15 mouse cellular contexts compared by ENCODE assay signal in genomic region chr7:143158690-143159425, GRCm38 (mm10). TPM values are rescaled to one million over a fixed set of nuclear protein-coding genes. Genes with fewer than 3 reads are reported as not detected.
DNase-seq lines count a peak whose midpoint lies in the region; ATAC-seq and TF ChIP-seq lines count a peak whose summit lies in the region.
"Had no signal": no experiment of that assay in that cellular context is flagged by ENCODE, and none has a peak within 500 bp of the region (broad histone marks: within the 10 kb centered on the region; RNA-seq: fewer than 3 reads in every experiment).

No protein-coding gene starts in this region.

- H3K4me1 ChIP-seq in heart, embryonic 13.5 days = peaks cover 42% of the 10 kb centered on the region
- peaks cover 17% of the 10 kb centered on the region for H3K4me1 ChIP-seq in midbrain, embryonic 11.5 days (ENCODE audit: control insufficient read depth, insufficient read depth, low read length)
- H3K4me1 ChIP-seq in midbrain, embryonic 15.5 days = peaks cover 18% of the 10 kb centered on the region
- H3K4me1 ChIP-seq in embryonic facial prominence, embryonic 11.5 days (ENCODE audit: control insufficient read depth, insufficient read depth, low read length) = peaks cover 9% of the 10 kb centered on the region; the same call in 1 of the 2 replicates
- peaks cover 35% of the 10 kb centered on the region for H3K4me1 ChIP-seq in limb, embryonic 14.5 days (ENCODE audit: control insufficient read depth, insufficient read depth, low read length)

- H3K36me3 ChIP-seq in heart, embryonic 13.5 days = no peaks in the 10 kb centered on the region
- H3K36me3 ChIP-seq in midbrain, embryonic 11.5 days (ENCODE audit: control insufficient read depth, insufficient read depth, low read length) = no peaks in the 10 kb centered on the region
- no peaks in the 10 kb centered on the region for H3K36me3 ChIP-seq in midbrain, embryonic 15.5 days (replicated peaks)
- no peaks in the 10 kb centered on the region for H3K36me3 ChIP-seq in embryonic facial prominence, embryonic 11.5 days (replicated peaks; ENCODE audit: control insufficient read depth, insufficient read depth, low read depth, low read length)
- no peaks in the 10 kb centered on the region for H3K36me3 ChIP-seq in limb, embryonic 14.5 days (ENCODE audit: control insufficient read depth, insufficient read depth, low read length)

- no peak overlapping the region for H3K27ac ChIP-seq in heart, embryonic 13.5 days (replicated peaks)
- no peak overlapping the region for H3K27ac ChIP-seq in midbrain, embryonic 11.5 days (ENCODE audit: low read depth, low read length)
- no peak overlapping the region for H3K27ac ChIP-seq in midbrain, embryonic 15.5 days
- H3K27ac ChIP-seq in embryonic facial prominence, embryonic 11.5 days (replicated peaks; ENCODE audit: low read depth, low read length) = no peak overlapping the region
- H3K27ac ChIP-seq in limb, embryonic 14.5 days (replicated peaks; ENCODE audit: low read depth, low read length) = 0 out of 2 replicates have a peak overlapping the region, but pooled peaks have one; percentile 8
- H3K27ac ChIP-seq: heart, adult 2 months; liver, embryonic 14.5 days had no signal

- H3K4me2 ChIP-seq in heart, embryonic 13.5 days = no peak overlapping the region
- no peak overlapping the region for H3K4me2 ChIP-seq in midbrain, embryonic 11.5 days
- H3K4me2 ChIP-seq in midbrain, embryonic 15.5 days = no peak overlapping the region
- no peak overlapping the region for H3K4me2 ChIP-seq in embryonic facial prominence, embryonic 11.5 days (ENCODE audit: low read depth, low read length)
- H3K4me2 ChIP-seq in limb, embryonic 14.5 days (replicated peaks; ENCODE audit: low read depth, low read length, severe bottlenecking) = no peak overlapping the region

- H3K27me3 ChIP-seq in heart, embryonic 13.5 days (replicated peaks) = no peaks in the 10 kb centered on the region
- H3K27me3 ChIP-seq in midbrain, embryonic 11.5 days (ENCODE audit: control insufficient read depth, insufficient read depth, low read length) = no peaks in the 10 kb centered on the region; the same call in 1 of the 2 replicates
- no peaks in the 10 kb centered on the region for H3K27me3 ChIP-seq in midbrain, embryonic 15.5 days (replicated peaks)
- no peaks in the 10 kb centered on the region for H3K27me3 ChIP-seq in embryonic facial prominence, embryonic 11.5 days (ENCODE audit: control insufficient read depth, insufficient read depth, low read length)
- no peaks in the 10 kb centered on the region for H3K27me3 ChIP-seq in limb, embryonic 14.5 days (ENCODE audit: control insufficient read depth, insufficient read depth, low read length)

- TF ChIP-seq POLR2A in limb, embryonic 14.5 days (IDR thresholded peaks at IDR 0.05; ENCODE audit: borderline replicate concordance, extremely low read depth, insufficient read depth, insufficient read length) = no peak

- WGBS in heart, embryonic 13.5 days = 79% methylated on average over 14 of the region's 14 CpGs
- WGBS in midbrain, embryonic 11.5 days = 78% methylated on average over 14 of the region's 14 CpGs
- WGBS in midbrain, embryonic 15.5 days = 74% methylated on average over 13 of the region's 14 CpGs
- 73% methylated on average over 14 of the region's 14 CpGs for WGBS in embryonic facial prominence, embryonic 11.5 days
- 66% methylated on average over 14 of the region's 14 CpGs for WGBS in limb, embryonic 14.5 days

- peak overlapping the region; percentile 51; the same call in 1 of the 2 replicates for H3K9ac ChIP-seq in heart, embryonic 13.5 days
- no peak overlapping the region for H3K9ac ChIP-seq in midbrain, embryonic 11.5 days (ENCODE audit: low read length)
- no peak overlapping the region for H3K9ac ChIP-seq in midbrain, embryonic 15.5 days
- H3K9ac ChIP-seq in embryonic facial prominence, embryonic 11.5 days (replicated peaks; ENCODE audit: low read length) = no peak overlapping the region
- H3K9ac ChIP-seq in limb, embryonic 14.5 days (ENCODE audit: low read depth, low read length, severe bottlenecking) = no peak overlapping the region
- H3K9ac ChIP-seq: liver, embryonic 14.5 days had no signal

- no peaks in the 10 kb centered on the region for H3K9me3 ChIP-seq in heart, embryonic 13.5 days
- H3K9me3 ChIP-seq in midbrain, embryonic 11.5 days (ENCODE audit: control insufficient read depth, low read length) = no peaks in the 10 kb centered on the region
- no peaks in the 10 kb centered on the region for H3K9me3 ChIP-seq in midbrain, embryonic 15.5 days
- H3K9me3 ChIP-seq in embryonic facial prominence, embryonic 11.5 days (replicated peaks; ENCODE audit: control insufficient read depth, low read length) = no peaks in the 10 kb centered on the region
- no peaks in the 10 kb centered on the region for H3K9me3 ChIP-seq in limb, embryonic 14.5 days (ENCODE audit: control insufficient read depth, low read length)

- no peak for ATAC-seq in heart, embryonic 13.5 days (ENCODE audit: extremely low read depth, insufficient number of reproducible peaks, low FRiP score, low TSS enrichment)
- ATAC-seq in midbrain, embryonic 11.5 days (ENCODE audit: low FRiP score) = peak; percentile 37
- ATAC-seq in midbrain, embryonic 15.5 days (replicated peaks) = no peak
- 0 out of 2 replicates have a peak, but pooled peaks have one; percentile 20 for ATAC-seq in embryonic facial prominence, embryonic 11.5 days (replicated peaks; ENCODE audit: insufficient number of reproducible peaks, low FRiP score, low TSS enrichment, low read depth)
- peak; percentile 27; the same call in 1 of the 2 replicates for ATAC-seq in limb, embryonic 14.5 days (ENCODE audit: low FRiP score, low read depth)

- DNase-seq in heart, postnatal 36 days = no peak
- DNase-seq in midbrain, embryonic 11.5 days (ENCODE audit: low spot score, missing footprints) = peak; percentile 76
- DNase-seq in embryonic facial prominence, embryonic 11.5 days (ENCODE audit: low spot score) = no peak
- DNase-seq in limb, embryonic 14.5 days (ENCODE audit: low spot score) = peak; percentile 36
- DNase-seq in left cerebral cortex, postnatal 14 days (ENCODE audit: low spot score in 2 of 2) = no peak
- DNase-seq: heart, adult 2 months; kidney, adult 9 months; layer of hippocampus, adult 9-11 months; lung, postnatal 4 days; thymus, adult 18-20 months had no signal

- intact Hi-C loops in heart, postnatal 36 days (cut with DNase I) = loop anchor here (10.0 kb wide), 1 partner anchor 596 kb away; the partner anchor contains the start of gene Osbpl5
- intact Hi-C loops in left cerebral cortex, postnatal 14 days (cut with DNase I) = loop anchor here (10.0 kb wide), 2 partner anchors 136 to 586 kb away; no protein-coding TSS in a partner anchor

- H3K4me3 ChIP-seq in heart, embryonic 13.5 days = no peak overlapping the region
- no peak overlapping the region for H3K4me3 ChIP-seq in midbrain, embryonic 11.5 days (ENCODE audit: low read depth, low read length)
- H3K4me3 ChIP-seq in midbrain, embryonic 15.5 days = no peak overlapping the region
- H3K4me3 ChIP-seq in embryonic facial prominence, embryonic 11.5 days (ENCODE audit: low read depth, low read length) = no peak overlapping the region
- H3K4me3 ChIP-seq in limb, embryonic 14.5 days (replicated peaks; ENCODE audit: low read length) = no peak overlapping the region
- H3K4me3 ChIP-seq: heart, adult 2 months had no signal

RNA-seq across cellular contexts. Expression of gene Kcnq1, which starts 52.7 kb away (rescaled TPM):
- 15.0 and 15.6 TPM in 2 replicates for polyA plus RNA-seq in heart, embryonic 13.5 days (2015; fragmentation: Nextera tagmentation; extraction: Ambion mirVana)
- 10 to 100 TPM; 34.3 to 37.1 TPM for total RNA-seq in heart, postnatal 36 days (2021)
- polyA plus RNA-seq in midbrain, embryonic 11.5 days (2014; fragmentation: Nextera tagmentation; extraction: Ambion mirVana) = 1.1 and 1.6 TPM in 2 replicates
- polyA plus RNA-seq in midbrain, embryonic 15.5 days (2015; fragmentation: Nextera tagmentation; extraction: Ambion mirVana) = 1.3 and 1.8 TPM in 2 replicates
- polyA plus RNA-seq in embryonic facial prominence, embryonic 11.5 days (2014; fragmentation: Nextera tagmentation; extraction: Ambion mirVana) = 0.81 and 1.5 TPM in 2 replicates
- 1.7 and 2.7 TPM in 2 replicates for polyA plus RNA-seq in limb, embryonic 14.5 days (2012; rRNA removed)
- 1.3 and 1.5 TPM in 2 replicates for polyA plus RNA-seq in limb, embryonic 14.5 days (2014; fragmentation: Nextera tagmentation; extraction: Ambion mirVana)
- total RNA-seq in left cerebral cortex, postnatal 14 days (2021) = 1 to 10 TPM in 1 of 2 experiments, under 1 TPM in 1; 0.91 to 1.7 TPM
- total RNA-seq: common myeloid progenitor, adult 5-6 weeks; hematopoietic stem cell, adult 5-6 weeks had no signal

Comparison
In these comparisons a context has a peak if more than half of its experiments do, and no peak if none do; other contexts are left out.
1. ATAC-seq: peak in midbrain, embryonic 11.5 days (single experiment), embryonic facial prominence, embryonic 11.5 days (single experiment) and limb, embryonic 14.5 days (single experiment); none in heart, embryonic 13.5 days (single experiment) and midbrain, embryonic 15.5 days (single experiment).
2. DNase-seq: peak in midbrain, embryonic 11.5 days (single experiment) and limb, embryonic 14.5 days (single experiment); none in heart, postnatal 36 days (0 of 2), embryonic facial prominence, embryonic 11.5 days (single experiment) and left cerebral cortex, postnatal 14 days (0 of 2).